Mouse (Mus musculus) lung, postnatal 0 days (tissue): ENCODE measurements at regions not wholly inside any gene's neighbourhood (a gene's known extent, or its start where the extent isn't known, plus 50 kb on each side); places are given as distances from the start of the nearest gene placed in this dataset.

Experiments used
- ATAC-seq: fragments of 200-750 bp; cut with Nextera tagmentation; 2 replicates; pipeline ENCODE4 v1.8.0; 2017; ENCODE audit warnings: moderate library complexity
- DNase-seq: peaks from one replicate; pipeline ENCODE4 v3.0.0-alpha.2; 2016; ENCODE audit warnings: low spot score
- H3K27ac ChIP-seq: fragments of 300-500 bp; sonication (generic); 2 replicates; pipeline ENCODE4 v1.5.1; 2014; ENCODE audit warnings: antibody characterized with exemption, mild to moderate bottlenecking, low read length, mixed read lengths
- H3K27me3 ChIP-seq: fragments of 300-500 bp; sonication (generic); replicated peaks from 2 replicates; pipeline ENCODE4 v1.6.1; 2014; ENCODE audit warnings: low read length, mixed read lengths; ENCODE audit not compliant: insufficient read depth
- H3K36me3 ChIP-seq: fragments of 300-500 bp; sonication (generic); 2 replicates; pipeline ENCODE4 v1.6.1; 2014; ENCODE audit warnings: low read length, mixed read lengths; ENCODE audit not compliant: insufficient read depth
- H3K4me1 ChIP-seq: fragments of 300-500 bp; sonication (generic); 2 replicates; pipeline ENCODE4 v1.6.1; 2014; ENCODE audit warnings: antibody characterized with exemption, low read depth, low read length, mixed read lengths; ENCODE audit not compliant: insufficient read depth
- H3K4me2 ChIP-seq: fragments of 300-500 bp; sonication (generic); replicated peaks from 2 replicates; pipeline ENCODE4 v1.6.1; 2014; ENCODE audit warnings: low read depth, mild to moderate bottlenecking, low read length, moderate library complexity, mixed read lengths
- H3K4me3 ChIP-seq: fragments of 300-500 bp; sonication (generic); 2 replicates; pipeline ENCODE4 v1.5.1; 2014; ENCODE audit warnings: low read depth, low read length
- H3K9ac ChIP-seq: fragments of 300-500 bp; sonication (generic); replicated peaks from 2 replicates; pipeline ENCODE4 v1.6.1; 2014; ENCODE audit warnings: low read depth, mild to moderate bottlenecking
- H3K9me3 ChIP-seq: fragments of 300-500 bp; sonication (generic); 2 replicates; pipeline ENCODE4 v1.6.1; 2016; ENCODE audit warnings: low read length, mixed read lengths
- CTCF ChIP-seq: IDR thresholded peaks from 2 replicates; pipeline ENCODE4 v1.5.1; 2016; ENCODE audit warnings: antibody characterized with exemption, mild to moderate bottlenecking
- EP300 ChIP-seq: IDR thresholded peaks from 2 replicates; pipeline ENCODE4 v1.6.1; 2016; ENCODE audit warnings: antibody characterized with exemption, mild to moderate bottlenecking, control low read depth
- WGBS: fragments of 180-500 bp; shearing (Covaris S2); extraction: QIAGEN DNeasy Blood & Tissue Kit; methylation state at CpG from one replicate; pipeline ENCODE4 v1.1.7; 2014; 5-methylcytosine and 5-hydroxymethylcytosine counted together

DNA sequence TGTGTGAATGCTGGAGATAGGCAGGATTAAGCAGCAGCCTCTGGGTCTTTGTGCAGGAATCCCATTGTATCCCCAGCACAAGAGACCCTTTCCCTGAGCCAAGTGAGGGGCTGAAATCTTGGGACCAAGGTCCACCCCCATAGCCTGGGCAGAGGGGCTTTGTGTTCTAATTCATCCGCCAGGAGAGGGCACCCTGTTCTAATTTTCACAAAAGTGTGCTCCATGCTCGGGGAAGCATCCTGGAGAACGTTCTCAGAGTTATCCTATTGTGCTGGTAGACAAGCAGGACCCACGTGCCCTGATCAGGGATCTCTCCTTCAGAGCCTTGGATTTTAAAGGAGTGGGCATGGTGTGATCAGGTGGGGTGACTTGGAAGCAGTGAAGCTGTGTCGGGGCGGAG lies 191.5 kb upstream of the 4931429L15Rik start:
- no peak for TF ChIP-seq EP300
- TF ChIP-seq CTCF, result no peak
- 52% methylated on average over 6 of the region's 6 CpGs for WGBS
- no peaks in the 10 kb centered on the region for H3K27me3 ChIP-seq
- no peak overlapping the region for H3K9ac ChIP-seq
- ATAC-seq, result no peak
- no peaks in the 10 kb centered on the region for H3K4me1 ChIP-seq
- DNase-seq, result no peak
- no peak overlapping the region for H3K4me2 ChIP-seq
- H3K9me3 ChIP-seq, result no peaks in the 10 kb centered on the region
- no peak overlapping the region for H3K27ac ChIP-seq
- no peaks in the 10 kb centered on the region for H3K36me3 ChIP-seq
- H3K4me3 ChIP-seq, result no peak overlapping the region

DNA sequence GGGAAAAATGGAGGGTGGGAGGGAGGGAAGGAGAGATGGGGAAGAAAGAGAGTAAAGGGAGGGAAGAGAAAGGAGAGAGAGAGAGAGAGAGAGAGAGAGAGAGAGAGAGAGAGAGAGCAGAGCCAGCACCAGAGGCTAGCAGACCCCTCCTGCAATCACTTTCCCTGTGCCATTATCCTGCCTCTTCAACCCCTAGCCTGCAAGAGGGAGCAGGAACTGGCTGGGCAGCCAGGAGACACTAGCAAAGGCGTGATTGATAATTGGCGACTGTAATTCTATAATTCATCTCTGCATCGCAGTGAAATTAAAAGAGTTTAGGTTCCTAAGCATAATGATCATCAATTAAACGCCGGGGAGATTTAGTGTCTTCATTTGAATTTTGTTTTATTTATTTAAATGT lies 190.1 kb upstream of the 4931429L15Rik start:
- Histone ChIP-seq H3K27me3 (no peaks in the 10 kb centered on the region), H3K27ac (no peak overlapping the region), H3K9me3 (no peaks in the 10 kb centered on the region), H3K4me2 (no peak overlapping the region), H3K4me3 (no peak overlapping the region), H3K4me1 (no peaks in the 10 kb centered on the region), H3K9ac (no peak overlapping the region), H3K36me3 (no peaks in the 10 kb centered on the region)
- 60% methylated on average over 5 of the region's 5 CpGs for WGBS
- ATAC-seq (no peak), DNase-seq (no peak)
- no peak for TF ChIP-seq CTCF
- no peak for TF ChIP-seq EP300

DNA sequence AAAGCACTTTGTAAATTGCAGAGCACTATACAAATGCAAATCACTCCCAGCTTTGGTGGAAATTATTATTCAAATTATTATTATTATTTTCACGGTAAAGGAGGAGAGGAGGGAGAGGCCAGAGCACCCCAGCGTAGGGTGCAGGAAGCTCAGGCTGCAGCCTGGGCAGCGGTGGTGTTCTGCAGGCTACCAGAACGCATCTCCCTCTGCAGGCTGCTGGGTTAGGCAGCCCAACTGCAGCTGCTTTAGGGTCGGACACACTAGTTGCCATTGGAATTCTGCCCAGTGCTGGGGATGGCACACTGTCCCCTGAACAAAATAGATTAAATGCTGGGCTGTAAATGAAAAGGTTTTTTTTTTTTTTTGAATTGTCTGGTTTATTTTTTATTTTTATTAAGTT lies 189.7 kb upstream of the 4931429L15Rik start:
- H3K4me1 ChIP-seq, result no peaks in the 10 kb centered on the region
- no peaks in the 10 kb centered on the region for H3K27me3 ChIP-seq
- no peak overlapping the region for H3K27ac ChIP-seq
- 20% methylated on average over 5 of the region's 5 CpGs for WGBS
- TF ChIP-seq CTCF (no peak), EP300 (no peak)
- no peaks in the 10 kb centered on the region for H3K9me3 ChIP-seq
- no peaks in the 10 kb centered on the region for H3K36me3 ChIP-seq
- ATAC-seq (no peak), DNase-seq (no peak)
- no peak overlapping the region for H3K9ac ChIP-seq
- no peak overlapping the region for H3K4me2 ChIP-seq
- no peak overlapping the region for H3K4me3 ChIP-seq

DNA sequence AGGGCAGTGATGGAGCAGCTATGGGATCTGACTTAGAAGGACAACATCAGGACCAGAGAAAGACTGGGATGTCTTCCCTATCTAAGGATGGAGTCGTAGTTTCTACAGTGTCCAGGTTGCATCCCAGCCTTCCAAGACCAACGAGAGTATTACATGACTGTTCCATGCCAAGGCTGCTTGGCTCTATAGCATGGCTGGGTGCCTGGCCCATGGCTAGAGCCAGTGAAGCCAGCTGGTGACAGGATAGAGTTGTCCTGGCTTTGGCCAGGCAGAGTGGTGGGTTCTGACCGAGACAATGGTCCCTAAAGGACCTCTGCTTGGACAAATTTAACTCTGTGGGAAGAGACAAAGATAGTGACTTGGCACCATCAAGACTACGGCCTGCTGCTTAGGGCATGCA lies 187.2 kb upstream of the 4931429L15Rik start:
- DNase-seq, result no peak
- ATAC-seq, result no peak
- H3K27me3 ChIP-seq, result no peaks in the 10 kb centered on the region
- TF ChIP-seq EP300 (no peak), CTCF (no peak)
- no peak overlapping the region for H3K9ac ChIP-seq
- H3K9me3 ChIP-seq, result no peaks in the 10 kb centered on the region
- 77% methylated on average over 4 of the region's 4 CpGs for WGBS
- no peaks in the 10 kb centered on the region for H3K36me3 ChIP-seq
- no peak overlapping the region for H3K4me3 ChIP-seq
- H3K27ac ChIP-seq, result no peak overlapping the region
- H3K4me2 ChIP-seq, result no peak overlapping the region
- no peaks in the 10 kb centered on the region for H3K4me1 ChIP-seq

DNA sequence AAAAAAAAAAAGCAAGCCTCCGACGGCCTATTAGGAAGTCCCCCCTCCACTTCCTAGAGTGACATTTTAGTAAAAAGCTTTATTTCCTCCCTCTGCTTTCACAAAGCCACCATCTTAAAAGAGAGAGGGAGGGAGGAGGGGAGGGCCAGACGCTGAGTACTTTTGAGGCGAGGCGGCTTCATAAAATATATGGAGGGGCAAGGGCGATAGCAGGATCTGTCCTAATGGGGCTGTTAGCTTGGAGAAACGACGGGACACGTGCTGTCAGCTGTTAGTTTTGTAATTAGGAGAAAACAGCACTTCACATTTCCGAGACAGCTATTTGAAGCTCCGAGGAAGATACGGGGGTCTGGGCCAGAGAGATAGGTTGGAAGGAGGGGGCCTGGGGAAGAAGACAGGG lies 184.8 kb upstream of the 4931429L15Rik start:
- Histone ChIP-seq H3K4me2 (no peak overlapping the region), H3K4me3 (no peak overlapping the region), H3K9me3 (no peaks in the 10 kb centered on the region), H3K36me3 (no peaks in the 10 kb centered on the region), H3K27ac (no peak overlapping the region), H3K27me3 (no peaks in the 10 kb centered on the region), H3K4me1 (no peaks in the 10 kb centered on the region), H3K9ac (no peak overlapping the region)
- WGBS, result 55% methylated on average over 12 of the region's 12 CpGs
- DNase-seq (no peak), ATAC-seq (no peak)
- TF ChIP-seq EP300 (no peak), CTCF (no peak)

DNA sequence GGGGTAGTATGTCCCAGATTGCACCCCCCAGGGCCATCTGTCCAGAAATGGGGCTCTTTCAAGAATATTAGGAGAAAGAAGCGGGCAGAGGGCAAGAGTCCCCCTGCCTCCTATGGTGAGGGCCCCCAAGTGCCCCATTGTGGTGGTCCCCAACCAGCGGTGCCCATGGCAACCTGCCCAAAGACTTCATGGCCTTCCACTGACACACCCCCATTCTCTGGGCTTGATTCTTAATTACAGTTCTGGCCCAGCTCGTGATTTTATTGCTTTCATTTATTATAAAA lies 184.3 kb upstream of the 4931429L15Rik start:
- Histone ChIP-seq H3K4me2 (no peak overlapping the region), H3K27ac (no peak overlapping the region), H3K36me3 (no peaks in the 10 kb centered on the region), H3K9ac (no peak overlapping the region), H3K4me3 (no peak overlapping the region), H3K4me1 (no peaks in the 10 kb centered on the region), H3K9me3 (no peaks in the 10 kb centered on the region), H3K27me3 (no peaks in the 10 kb centered on the region)
- DNase-seq (no peak), ATAC-seq (no peak)
- 65% methylated on average over 3 of the region's 3 CpGs for WGBS
- TF ChIP-seq CTCF, result no peak
- no peak for TF ChIP-seq EP300

DNA sequence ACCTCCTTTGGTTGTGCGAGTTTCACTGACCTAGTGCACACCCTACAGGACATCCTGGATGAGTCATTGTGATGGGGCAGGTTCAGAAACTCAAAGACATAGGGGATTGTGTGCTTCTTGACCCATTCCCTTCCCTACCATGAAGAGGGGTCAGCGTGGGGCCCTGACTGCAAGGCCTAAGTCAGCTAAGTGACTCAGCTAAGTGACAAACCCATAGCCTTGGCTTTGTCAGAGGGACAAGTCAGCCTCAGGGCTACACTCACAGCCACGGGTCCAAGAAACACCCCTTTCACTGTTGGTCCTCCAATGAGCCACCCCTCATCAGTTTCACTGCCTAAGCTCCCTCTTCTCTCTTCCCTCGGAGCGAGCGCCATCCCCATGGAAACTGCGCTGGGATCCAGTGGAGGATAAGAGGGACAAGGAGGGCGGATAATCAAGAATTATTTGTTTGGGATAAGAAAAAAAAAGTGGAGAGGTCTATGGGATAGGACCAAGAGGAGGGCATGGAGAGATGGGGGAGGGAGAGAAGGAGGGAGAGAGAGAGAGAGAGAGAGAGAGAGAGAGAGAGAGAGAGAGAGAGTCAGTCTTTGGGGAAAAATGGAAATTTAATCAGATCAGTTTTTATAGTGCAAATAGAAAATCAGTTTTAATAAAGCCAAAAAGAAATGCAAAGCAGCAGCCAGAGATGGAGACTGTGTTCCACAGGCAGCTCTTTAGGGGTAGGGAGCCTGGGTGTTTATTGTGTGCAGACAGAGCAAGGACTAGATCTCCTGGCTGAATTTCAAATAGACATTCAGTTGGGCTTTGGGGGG lies 183.7 kb upstream of the 4931429L15Rik start:
- 73% methylated on average over 8 of the region's 8 CpGs for WGBS
- Histone ChIP-seq H3K4me2 (no peak overlapping the region), H3K4me3 (no peak overlapping the region), H3K9me3 (no peaks in the 10 kb centered on the region), H3K27ac (no peak overlapping the region), H3K9ac (no peak overlapping the region), H3K4me1 (no peaks in the 10 kb centered on the region), H3K27me3 (no peaks in the 10 kb centered on the region), H3K36me3 (no peaks in the 10 kb centered on the region)
- no peak for DNase-seq
- no peak for ATAC-seq
- TF ChIP-seq CTCF (no peak), EP300 (no peak)
